In genomic region chr1:43444531-43444930, GRCm38 (mm10) we compare ENCODE assay signal across 7 mouse cellular contexts. TPM values are rescaled to one million over a fixed set of nuclear protein-coding genes. Genes with fewer than 3 reads are reported as not detected.
A peak's percentile ranks its signal among the peaks of the same experiment; 100 is the strongest.
DNase-seq lines count a peak whose midpoint lies in the region; ATAC-seq and TF ChIP-seq lines count a peak whose summit lies in the region.

Gene Nck2, plus strand, starts transcription at chr1:43444579.

- H3K4me2 ChIP-seq in CH12.LX (ENCODE audit: insufficient read depth, low read depth, poor library complexity, severe bottlenecking): peak within 1 kb of the TSS; percentile 78
- H3K4me2 ChIP-seq in hindbrain, embryonic 14.5 days (replicated peaks): peak within 1 kb of the TSS; percentile 86
- peak within 1 kb of the TSS; percentile 86 for H3K4me2 ChIP-seq in liver, embryonic 13.5 days
- peak within 1 kb of the TSS; percentile 89 for H3K4me2 ChIP-seq in neural tube, embryonic 15.5 days

- dilution Hi-C loops in CH12.LX (cut with MboI; ENCODE audit: extremely low pct_ligation_motif_present, extremely low pct_unique_long_range_greater_than_20kb, low sequenced_read_pairs): no loop called here

- no peak for ATAC-seq in Patski
- no peak for ATAC-seq in hindbrain, embryonic 14.5 days (ENCODE audit: low FRiP score)
- ATAC-seq in liver, embryonic 13.5 days (ENCODE audit: low read depth): no peak
- no peak for ATAC-seq in neural tube, embryonic 15.5 days (ENCODE audit: low FRiP score)

- H3K4me1 ChIP-seq in CH12.LX (ENCODE audit: control insufficient read depth in 1 of 2, insufficient read depth in 2 of 2): peaks cover 11 to 33% of the 10 kb centered on the region in 2 experiments
- peaks cover 23% of the 10 kb centered on the region for H3K4me1 ChIP-seq in hindbrain, embryonic 14.5 days (replicated peaks; ENCODE audit: control insufficient read depth, insufficient read depth, low read length)
- H3K4me1 ChIP-seq in liver, embryonic 13.5 days (replicated peaks): peaks cover 45% of the 10 kb centered on the region
- H3K4me1 ChIP-seq in neural tube, embryonic 15.5 days: peaks cover 27% of the 10 kb centered on the region

- no peaks in the 10 kb centered on the region for H3K9me3 ChIP-seq in CH12.LX (replicated peaks; ENCODE audit: low read length)
- no peaks in the 10 kb centered on the region for H3K9me3 ChIP-seq in hindbrain, embryonic 14.5 days (ENCODE audit: control insufficient read depth, low read length)
- H3K9me3 ChIP-seq in liver, embryonic 13.5 days (replicated peaks): no peaks in the 10 kb centered on the region
- H3K9me3 ChIP-seq in neural tube, embryonic 15.5 days (replicated peaks): no peaks in the 10 kb centered on the region

- no peaks in the 10 kb centered on the region for H3K36me3 ChIP-seq in CH12.LX (replicated peaks in 1 of 2; ENCODE audit: control insufficient read depth in 1 of 2, insufficient read depth in 1 of 2, low read length in 1 of 2)
- H3K36me3 ChIP-seq in hindbrain, embryonic 14.5 days (replicated peaks; ENCODE audit: control insufficient read depth, insufficient read depth): no peaks in the 10 kb centered on the region
- no peaks in the 10 kb centered on the region for H3K36me3 ChIP-seq in liver, embryonic 13.5 days
- no peaks in the 10 kb centered on the region for H3K36me3 ChIP-seq in neural tube, embryonic 15.5 days

- CTCF ChIA-PET in Patski (lab: Charles Lee): interaction anchor here (0.9 to 1.4 kb wide), 3 partner anchors 9 to 23 kb away, joined by 3 to 4 read pairs (median 3); no protein-coding TSS in a partner anchor

- no peaks in the 10 kb centered on the region; the same call in 1 of the 2 replicates for H3K79me2 ChIP-seq in CH12.LX (replicated peaks; ENCODE audit: control insufficient read depth, extremely low read depth, insufficient read depth, poor library complexity, severe bottlenecking)

- H3K9ac ChIP-seq in CH12.LX (ENCODE audit: insufficient read depth, low read depth): peak within 1 kb of the TSS; percentile 49; the same call in 1 of the 2 replicates
- peak within 1 kb of the TSS; percentile 95 for H3K9ac ChIP-seq in hindbrain, embryonic 14.5 days
- H3K9ac ChIP-seq in liver, embryonic 13.5 days: peak within 1 kb of the TSS; percentile 93
- H3K9ac ChIP-seq in neural tube, embryonic 15.5 days (replicated peaks): peak within 1 kb of the TSS; percentile 94

- H3K27me3 ChIP-seq in CH12.LX (replicated peaks) (peaks cover 3% of the 10 kb centered on the region), Patski (no peaks in the 10 kb centered on the region)
- H3K27me3 ChIP-seq in hindbrain, embryonic 14.5 days (ENCODE audit: control insufficient read depth, insufficient read depth, low read length): no peaks in the 10 kb centered on the region
- H3K27me3 ChIP-seq in liver, embryonic 13.5 days: no peaks in the 10 kb centered on the region
- H3K27me3 ChIP-seq in neural tube, embryonic 15.5 days (replicated peaks): no peaks in the 10 kb centered on the region

- no peak for TF ChIP-seq EP300 in CH12.LX (IDR thresholded peaks at IDR 0.05; ENCODE audit: low read length)

- TF ChIP-seq POLR2A in CH12.LX (IDR thresholded peaks at IDR 0.05; ENCODE audit: low read depth, low read length): no peak

- in situ Hi-C loops in CH12.LX (cut with MboI; ENCODE audit: low pct_ligation_motif_present, low pct_unique_long_range_greater_than_20kb, low sequenced_read_pairs) (no loop called here), Patski (cut with MboI; ENCODE audit: low pct_unique_long_range_greater_than_20kb) (loop anchor here (5.0 to 10.0 kb wide), 2 partner anchors 142 to 300 kb away; no protein-coding TSS in a partner anchor)

- H3K27ac ChIP-seq in CH12.LX (ENCODE audit: insufficient read depth, low read depth): no peak within 1 kb of the TSS
- H3K27ac ChIP-seq in hindbrain, embryonic 14.5 days: peak within 1 kb of the TSS; percentile 91
- H3K27ac ChIP-seq in liver, embryonic 13.5 days: peak within 1 kb of the TSS; percentile 83
- peak within 1 kb of the TSS; percentile 90 for H3K27ac ChIP-seq in neural tube, embryonic 15.5 days (replicated peaks)

- DNase-seq in CH12.LX (ENCODE audit: extremely low read depth) (no peak), Patski (ENCODE audit: low read depth, low spot score) (no peak)
- no peak for DNase-seq in gastrocnemius, adult 18-20 months (ENCODE audit: low spot score)
- no peak for DNase-seq in hindbrain, embryonic 14.5 days (ENCODE audit: low spot score)
- DNase-seq in liver, embryonic 13.5 days: no peak
- DNase-seq in right cerebral cortex, postnatal 4 days: no peak

- no peak for TF ChIP-seq CTCF in CH12.LX (conservative IDR thresholded peaks at IDR 0.05 in 1 of 2, IDR thresholded peaks at IDR 0.05 in 1 of 2; ENCODE audit: low read depth in 2 of 2, low read length in 2 of 2)
- no peak for TF ChIP-seq CTCF in Patski (IDR thresholded peaks at IDR 0.05)

- 20% methylated on average over 9 of the region's 9 CpGs for WGBS in hindbrain, embryonic 14.5 days
- WGBS in liver, embryonic 13.5 days (ENCODE audit: insufficient replicate concordance): 36% methylated on average over 9 of the region's 9 CpGs
- 27% methylated on average over 9 of the region's 9 CpGs for WGBS in neural tube, embryonic 15.5 days

- no peak for TF ChIP-seq RAD21 in CH12.LX (IDR thresholded peaks at IDR 0.05; ENCODE audit: low read depth, low read length)

- POLR2A ChIA-PET in Patski (lab: Charles Lee): interaction anchor here (0.6 to 1.4 kb wide), 2 partner anchors 18 to 117 kb away, joined by 4 to 5 read pairs; no protein-coding TSS in a partner anchor

- peak within 1 kb of the TSS; percentile 37 to 85 (median 83) for H3K4me3 ChIP-seq in CH12.LX (replicated peaks in 1 of 3; ENCODE audit: low read depth in 2 of 3, low read length in 2 of 3, poor library complexity in 1 of 3)
- H3K4me3 ChIP-seq in hindbrain, embryonic 14.5 days (replicated peaks; ENCODE audit: low read length): peak within 1 kb of the TSS; percentile 94
- H3K4me3 ChIP-seq in liver, embryonic 13.5 days (replicated peaks): peak within 1 kb of the TSS; percentile 92
- peak within 1 kb of the TSS; percentile 98 for H3K4me3 ChIP-seq in neural tube, embryonic 15.5 days (replicated peaks)

TF ChIP-seq in CH12.LX, 34 proteins besides CTCF, POLR2A, EP300 and RAD21:
- TF ChIP-seq BHLHE40 (IDR thresholded peaks at IDR 0.05; ENCODE audit: low read depth, low read length): peak; percentile 10; the same call in 1 of the 2 replicates
- TF ChIP-seq JUN (IDR thresholded peaks at IDR 0.05; ENCODE audit: insufficient read depth, low read depth, low read length): no peak

RNA-seq across cellular contexts. Expression of gene Nck2, which starts in this region (rescaled TPM):
- total RNA-seq in CH12.LX (2012; rRNA removed): 6.4 and 7.6 TPM in 2 replicates
- 4.4 and 5.2 TPM in 2 replicates for total RNA-seq in CH12.LX (2014; rRNA removed)
- polyA plus RNA-seq in CH12.LX (2012; ENCODE audit: insufficient read length, low read depth): 4.6 and 6.8 TPM in 2 replicates
- polyA plus RNA-seq in Patski (2021): 37.4 TPM
- 10 to 100 TPM; 17.2 to 17.8 TPM for total RNA-seq in gastrocnemius, adult 18-20 months (2021)
- 37.9 and 40.4 TPM in 2 replicates for polyA plus RNA-seq in hindbrain, embryonic 14.5 days (2014; fragmentation: Nextera tagmentation; extraction: Ambion mirVana)
- polyA plus RNA-seq in liver, embryonic 13.5 days (2015; fragmentation: Nextera tagmentation; extraction: Ambion mirVana): 10.5 and 12.6 TPM in 2 replicates
- polyA plus RNA-seq in neural tube, embryonic 15.5 days (2015; fragmentation: Nextera tagmentation; extraction: Ambion mirVana): 31.0 and 36.6 TPM in 2 replicates
